8 mouse cellular contexts compared by ENCODE assay signal in the genomic region with DNA sequence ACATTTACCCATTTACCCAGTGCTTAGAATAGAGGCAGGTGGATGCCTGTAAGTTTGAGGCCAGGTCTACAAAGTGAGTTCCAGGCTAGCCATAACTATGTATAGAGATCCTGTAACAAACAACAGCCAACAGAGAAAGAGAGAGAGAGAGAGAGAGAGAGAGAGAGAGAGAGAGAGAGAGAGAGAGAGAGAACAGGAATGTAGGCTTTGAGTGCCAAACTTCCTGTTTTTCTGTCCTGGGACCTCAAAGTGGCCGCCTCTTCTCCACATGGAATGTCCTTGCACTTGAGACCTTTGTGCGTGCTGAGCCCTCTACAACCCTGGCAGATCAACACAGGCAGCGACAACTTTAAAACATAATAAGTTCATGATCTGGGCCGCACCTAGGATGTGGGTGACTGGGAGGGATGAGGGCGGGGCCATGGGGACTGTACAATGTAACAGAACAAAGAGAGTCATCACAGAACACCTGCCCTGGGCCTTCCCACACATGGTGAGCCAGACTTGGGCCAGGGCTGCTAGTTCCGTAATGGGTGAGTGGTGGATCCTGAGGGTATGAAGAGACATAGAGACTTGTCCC. TPM values are rescaled to one million over a fixed set of nuclear protein-coding genes. Genes with fewer than 3 reads are reported as not detected.
DNase-seq lines count a peak whose midpoint lies in the region; ATAC-seq and TF ChIP-seq lines count a peak whose summit lies in the region.

No protein-coding gene starts in this region.

- DNase-seq in heart, embryonic 10.5 days (ENCODE audit: low spot score): no peak
- peak; percentile 48 to 50 for DNase-seq in spleen, postnatal 36 days (ENCODE audit: low spot score in 2 of 2)
- DNase-seq in spleen, adult 12 weeks (ENCODE audit: low spot score): no peak
- DNase-seq in lung, postnatal 10 days: peak; percentile 51
- DNase-seq in cerebellum, adult 18-20 months: no peak
- no peak for DNase-seq in retina, embryonic 14.5 days (ENCODE audit: low spot score)
- no peak for DNase-seq in midbrain, postnatal 0 days (ENCODE audit: low spot score)

- peaks cover 22% of the 10 kb centered on the region for H3K4me1 ChIP-seq in heart, embryonic 12.5 days (replicated peaks)
- H3K4me1 ChIP-seq in heart, embryonic 10.5 days: peaks cover 21% of the 10 kb centered on the region
- peaks cover 6% of the 10 kb centered on the region for H3K4me1 ChIP-seq in midbrain, postnatal 0 days (ENCODE audit: insufficient read depth, low read length)

- H3K27ac ChIP-seq in heart, embryonic 12.5 days (ENCODE audit: poor library complexity, severe bottlenecking): no peak overlapping the region
- H3K27ac ChIP-seq in heart, embryonic 10.5 days: no peak overlapping the region
- H3K27ac ChIP-seq in midbrain, postnatal 0 days (ENCODE audit: low read depth, low read length): no peak overlapping the region

- 68% methylated on average over 6 of the region's 6 CpGs for WGBS in heart, embryonic 12.5 days
- WGBS in heart, embryonic 10.5 days: 71% methylated on average over 6 of the region's 6 CpGs
- WGBS in midbrain, postnatal 0 days: 85% methylated on average over 6 of the region's 6 CpGs

- ATAC-seq in heart, embryonic 12.5 days (ENCODE audit: insufficient number of reproducible peaks, low FRiP score): no peak
- ATAC-seq in midbrain, postnatal 0 days (ENCODE audit: low FRiP score): no peak

- H3K4me3 ChIP-seq in heart, embryonic 12.5 days: peak overlapping the region; percentile 43; the same call in 1 of the 2 replicates
- no peak overlapping the region for H3K4me3 ChIP-seq in heart, embryonic 10.5 days
- H3K4me3 ChIP-seq in midbrain, postnatal 0 days (ENCODE audit: low read depth, low read length): no peak overlapping the region

- no peaks in the 10 kb centered on the region for H3K9me3 ChIP-seq in heart, embryonic 12.5 days (replicated peaks)
- H3K9me3 ChIP-seq in heart, embryonic 10.5 days: no peaks in the 10 kb centered on the region
- no peaks in the 10 kb centered on the region for H3K9me3 ChIP-seq in midbrain, postnatal 0 days (ENCODE audit: low read length)

- peaks cover 20% of the 10 kb centered on the region for H3K27me3 ChIP-seq in heart, embryonic 12.5 days (replicated peaks)
- H3K27me3 ChIP-seq in heart, embryonic 10.5 days (ENCODE audit: insufficient read depth, poor library complexity, severe bottlenecking): peaks cover 37% of the 10 kb centered on the region
- H3K27me3 ChIP-seq in midbrain, postnatal 0 days (ENCODE audit: insufficient read depth, low read length): 0 out of 2 replicates have a peak, but pooled peaks cover 7% of the 10 kb centered on the region

- H3K36me3 ChIP-seq in heart, embryonic 12.5 days: no peaks in the 10 kb centered on the region
- H3K36me3 ChIP-seq in heart, embryonic 10.5 days: no peaks in the 10 kb centered on the region
- no peaks in the 10 kb centered on the region for H3K36me3 ChIP-seq in midbrain, postnatal 0 days (ENCODE audit: insufficient read depth, low read length)

- TF ChIP-seq CTCF in midbrain, postnatal 0 days (IDR thresholded peaks at IDR 0.05): no peak

- H3K9ac ChIP-seq in heart, embryonic 12.5 days: no peak overlapping the region
- H3K9ac ChIP-seq in midbrain, postnatal 0 days (replicated peaks; ENCODE audit: low read length, poor library complexity, severe bottlenecking): no peak overlapping the region

- H3K4me2 ChIP-seq in heart, embryonic 12.5 days: peak overlapping the region; percentile 77
- H3K4me2 ChIP-seq in midbrain, postnatal 0 days (ENCODE audit: low read depth, low read length, poor library complexity, severe bottlenecking): no peak overlapping the region

RNA-seq across cellular contexts. Expression of gene Tnfaip8l1, which starts 1.3 kb away (rescaled TPM):
- 4.8 and 5.0 TPM in 2 replicates for polyA plus RNA-seq in heart, embryonic 12.5 days (2016; fragmentation: Nextera tagmentation; extraction: Ambion mirVana)
- polyA plus RNA-seq in heart, embryonic 10.5 days (2016; fragmentation: Nextera tagmentation; extraction: Ambion mirVana): 5.5 and 6.0 TPM in 2 replicates
- 15.1 and 17.9 TPM in 2 replicates for total RNA-seq in midbrain, postnatal 0 days (2014; rRNA removed)
- polyA plus RNA-seq in midbrain, postnatal 0 days (2015; fragmentation: Nextera tagmentation; extraction: Ambion mirVana): 8.4 and 9.9 TPM in 2 replicates

RNA-seq across cellular contexts. Expression of gene Mydgf, which starts 20.1 kb away (rescaled TPM):
- 72.9 and 73.2 TPM in 2 replicates for polyA plus RNA-seq in heart, embryonic 12.5 days (2016; fragmentation: Nextera tagmentation; extraction: Ambion mirVana)
- polyA plus RNA-seq in heart, embryonic 10.5 days (2016; fragmentation: Nextera tagmentation; extraction: Ambion mirVana): 94.2 and 106 TPM in 2 replicates
- 41.7 and 49.3 TPM in 2 replicates for total RNA-seq in midbrain, postnatal 0 days (2014; rRNA removed)
- polyA plus RNA-seq in midbrain, postnatal 0 days (2015; fragmentation: Nextera tagmentation; extraction: Ambion mirVana): 75.8 and 82.5 TPM in 2 replicates

RNA-seq across cellular contexts. Expression of gene Sema6b, which starts 23.5 kb away (rescaled TPM):
- polyA plus RNA-seq in heart, embryonic 12.5 days (2016; fragmentation: Nextera tagmentation; extraction: Ambion mirVana): 0.44 and 0.57 TPM in 2 replicates
- polyA plus RNA-seq in heart, embryonic 10.5 days (2016; fragmentation: Nextera tagmentation; extraction: Ambion mirVana): 0.36 and 1.0 TPM in 2 replicates
- total RNA-seq in midbrain, postnatal 0 days (2014; rRNA removed): 90.5 and 106 TPM in 2 replicates
- 15.6 and 17.4 TPM in 2 replicates for polyA plus RNA-seq in midbrain, postnatal 0 days (2015; fragmentation: Nextera tagmentation; extraction: Ambion mirVana)

RNA-seq across cellular contexts. Expression of gene Lrg1, which starts 41.8 kb away (rescaled TPM):
- polyA plus RNA-seq in heart, embryonic 12.5 days (2016; fragmentation: Nextera tagmentation; extraction: Ambion mirVana): 0.18 TPM in 1 of 2 replicates, not detected in the other
- polyA plus RNA-seq in heart, embryonic 10.5 days (2016; fragmentation: Nextera tagmentation; extraction: Ambion mirVana): not detected in 2 replicates
- 0.47 and 0.49 TPM in 2 replicates for total RNA-seq in midbrain, postnatal 0 days (2014; rRNA removed)
- polyA plus RNA-seq in midbrain, postnatal 0 days (2015; fragmentation: Nextera tagmentation; extraction: Ambion mirVana): 0.43 and 0.66 TPM in 2 replicates

RNA-seq across cellular contexts. Expression of gene Plin5, which starts 46.2 kb away (rescaled TPM):
- 0.09 and 0.17 TPM in 2 replicates for polyA plus RNA-seq in heart, embryonic 12.5 days (2016; fragmentation: Nextera tagmentation; extraction: Ambion mirVana)
- 0.18 and 0.46 TPM in 2 replicates for polyA plus RNA-seq in heart, embryonic 10.5 days (2016; fragmentation: Nextera tagmentation; extraction: Ambion mirVana)
- 4.3 and 4.5 TPM in 2 replicates for total RNA-seq in midbrain, postnatal 0 days (2014; rRNA removed)
- 4.8 and 5.9 TPM in 2 replicates for polyA plus RNA-seq in midbrain, postnatal 0 days (2015; fragmentation: Nextera tagmentation; extraction: Ambion mirVana)

Comparison
In these comparisons a context has a peak if more than half of its experiments do, and no peak if none do; other contexts are left out.
1. DNase-seq: peak in spleen, postnatal 36 days (2 of 2) and lung, postnatal 10 days (single experiment); none in heart, embryonic 10.5 days (single experiment), spleen, adult 12 weeks (single experiment), cerebellum, adult 18-20 months (0 of 2), retina, embryonic 14.5 days (single experiment) and midbrain, postnatal 0 days (single experiment).